Mouse (Mus musculus) megakaryocyte, embryonic 14.5 days (primary cell): ENCODE results near the gene Morc1. TPM values are rescaled to one million over a fixed set of nuclear protein-coding genes. Genes with fewer than 3 reads are reported as not detected.
A peak's percentile ranks its signal among the peaks of the same experiment; 100 is the strongest.

Source experiments
- H3K27me3 ChIP-seq: replicated peaks from 2 replicates; pipeline ENCODE3; 2012; ENCODE audit warnings: inconsistent platforms
- H3K36me3 ChIP-seq: replicated peaks from 2 replicates; pipeline ENCODE3; 2012; ENCODE audit warnings: low read length, inconsistent platforms, mixed read lengths
- H3K4me1 ChIP-seq: 2 replicates; pipeline ENCODE4 v1.6.1; 2012; ENCODE audit warnings: inconsistent platforms
- H3K4me3 ChIP-seq: replicated peaks from 2 replicates; pipeline ENCODE3; 2012; ENCODE audit warnings: moderate library complexity, mild to moderate bottlenecking, inconsistent platforms
- H3K9me3 ChIP-seq: 2 replicates; pipeline ENCODE4 v1.6.1; 2012; ENCODE audit warnings: inconsistent platforms
- FLI1 ChIP-seq: IDR thresholded peaks from 2 replicates; pipeline ENCODE4 v1.6.1; 2012; ENCODE audit warnings: low read length, inconsistent platforms, mixed read lengths
- GATA1 ChIP-seq: IDR thresholded peaks from 3 replicates; pipeline ENCODE4 v1.6.1; 2012; ENCODE audit warnings: mixed read lengths, low read length, inconsistent platforms, borderline replicate concordance
- polyA plus RNA-seq: library from polyadenylated mRNA; stranded (reverse); fragments of >175 nt; gene quantifications from 2 replicates; pipeline ENCODE4 v1.2.3, GENCODE M21; 2012; ENCODE audit warnings: low replicate concordance; ENCODE audit not compliant: insufficient read depth

The Morc1 gene
- polyA plus RNA-seq, 1 experiment = not detected

GRCm38 (mm10) chr16:48675607-48676006 lies 244.6 kb downstream of the Morc1 start:
- TF ChIP-seq FLI1 (no peak), GATA1 (no peak)
- Histone ChIP-seq H3K4me3 (peak overlapping the region; percentile 23), H3K4me1 (peaks cover 56% of the 10 kb centered on the region), H3K9me3 (no peaks in the 10 kb centered on the region), H3K36me3 (no peaks in the 10 kb centered on the region), H3K27me3 (no peaks in the 10 kb centered on the region)

GRCm38 (mm10) chr16:48676205-48676604 lies 245.2 kb downstream of the Morc1 start:
- Histone ChIP-seq H3K36me3 (no peaks in the 10 kb centered on the region), H3K9me3 (no peaks in the 10 kb centered on the region), H3K4me3 (no peak overlapping the region), H3K27me3 (no peaks in the 10 kb centered on the region), H3K4me1 (peaks cover 50% of the 10 kb centered on the region)
- TF ChIP-seq FLI1 (no peak), GATA1 (no peak)

DNA sequence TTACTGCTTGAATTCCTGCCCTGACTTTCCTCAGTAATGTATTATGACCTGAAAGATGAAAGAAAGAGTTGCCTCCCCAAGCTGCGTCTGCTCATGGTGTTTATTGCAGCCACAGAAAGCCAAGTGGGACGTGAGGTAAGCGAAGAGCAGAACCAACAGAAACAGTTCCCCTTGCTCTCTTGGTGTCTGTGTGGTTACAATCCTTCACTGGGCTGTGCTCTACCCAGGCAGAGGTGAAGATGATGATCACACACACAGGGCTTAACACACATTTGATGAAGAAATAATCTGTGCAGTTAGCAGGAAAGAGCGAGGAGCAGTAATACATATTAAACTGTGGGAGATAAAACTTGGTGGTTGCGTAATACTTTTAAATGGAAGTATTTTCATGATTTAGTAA lies 246.3 kb downstream of the Morc1 start:
- Histone ChIP-seq H3K9me3 (no peaks in the 10 kb centered on the region), H3K27me3 (no peaks in the 10 kb centered on the region), H3K4me3 (no peak overlapping the region), H3K4me1 (peaks cover 38% of the 10 kb centered on the region), H3K36me3 (no peaks in the 10 kb centered on the region)
- TF ChIP-seq FLI1 = no peak
- no peak for TF ChIP-seq GATA1

DNA sequence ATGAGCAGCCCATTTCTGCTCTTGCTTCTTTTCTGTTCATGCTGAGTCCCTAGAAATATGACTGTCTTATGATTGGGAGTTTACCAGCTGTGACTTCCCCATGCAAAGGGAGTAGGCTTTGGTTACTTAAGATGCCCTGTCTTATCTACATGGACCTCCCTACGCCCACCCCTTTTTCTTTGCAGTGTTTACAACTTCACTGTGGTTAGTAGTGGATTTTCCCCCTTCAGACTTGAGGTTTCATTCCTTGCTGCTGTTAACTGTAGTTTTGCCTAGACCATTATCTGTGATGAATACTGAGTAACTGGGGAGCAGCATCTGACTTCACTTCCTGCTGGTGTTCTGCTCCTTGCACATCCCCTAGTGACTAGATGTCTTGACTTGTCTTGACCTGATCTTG lies 247.0 kb downstream of the Morc1 start:
- Histone ChIP-seq H3K27me3 (no peaks in the 10 kb centered on the region), H3K9me3 (no peaks in the 10 kb centered on the region), H3K36me3 (no peaks in the 10 kb centered on the region), H3K4me1 (peaks cover 32% of the 10 kb centered on the region), H3K4me3 (no peak overlapping the region)
- TF ChIP-seq FLI1 (no peak), GATA1 (no peak)

Other genes starting within 250 kb of the Morc1 start
- gene Dppa4, start 147.5 kb upstream of the Morc1 start, polyA plus RNA-seq = not detected in 2 replicates
- gene Dppa2, start 127.3 kb upstream of the Morc1 start, polyA plus RNA-seq = not detected in 2 replicates
- gene Gm5485, start 18.8 kb upstream of the Morc1 start, polyA plus RNA-seq = not detected in 2 replicates